Mouse (Mus musculus) liver, postnatal 0 days (tissue): ENCODE measurements at regions not wholly inside any gene's neighbourhood (a gene's known extent, or its start where the extent isn't known, plus 50 kb on each side); places are given as distances from the start of the nearest gene placed in this dataset.

Source experiments
- ATAC-seq: fragments of 200-750 bp; cut with Nextera tagmentation; 2 replicates; pipeline ENCODE4 v1.8.0; 2017; ENCODE audit warnings: mild to moderate bottlenecking, moderate library complexity
- DNase-seq: peaks from one replicate; pipeline ENCODE4 v3.0.0-alpha.2; 2016
- H3K27ac ChIP-seq: fragments of 300-500 bp; sonication (generic); 2 replicates; pipeline ENCODE4 v1.5.1; 2014; ENCODE audit warnings: antibody characterized with exemption, moderate library complexity, mild to moderate bottlenecking, low read depth
- H3K27me3 ChIP-seq: fragments of 300-500 bp; sonication (generic); 2 replicates; pipeline ENCODE4 v1.6.1; 2014; ENCODE audit warnings: low read length, control low read depth, mixed read lengths; ENCODE audit not compliant: insufficient read depth
- H3K36me3 ChIP-seq: fragments of 300-500 bp; sonication (generic); replicated peaks from 2 replicates; pipeline ENCODE4 v1.6.1; 2014; ENCODE audit warnings: mild to moderate bottlenecking, control low read depth, low read length, moderate library complexity, mixed read lengths; ENCODE audit not compliant: insufficient read depth
- H3K4me1 ChIP-seq: fragments of 300-500 bp; sonication (generic); 2 replicates; pipeline ENCODE4 v1.6.1; 2014; ENCODE audit warnings: antibody characterized with exemption, mild to moderate bottlenecking, control low read depth; ENCODE audit not compliant: insufficient read depth
- H3K4me2 ChIP-seq: fragments of 300-500 bp; sonication (generic); 2 replicates; pipeline ENCODE4 v1.6.1; 2014; ENCODE audit warnings: low read depth, mild to moderate bottlenecking, low read length, moderate library complexity, mixed read lengths
- H3K4me3 ChIP-seq: fragments of 300-500 bp; sonication (generic); 2 replicates; pipeline ENCODE4 v1.5.1; 2014; ENCODE audit warnings: low read depth, low read length
- H3K9ac ChIP-seq: fragments of 300-500 bp; sonication (generic); replicated peaks from 2 replicates; pipeline ENCODE4 v1.6.1; 2014; ENCODE audit warnings: mild to moderate bottlenecking, moderate library complexity
- H3K9me3 ChIP-seq: fragments of 300-500 bp; sonication (generic); 2 replicates; pipeline ENCODE4 v1.6.1; 2016; ENCODE audit warnings: mild to moderate bottlenecking, control low read depth, low read length, mixed read lengths
- CTCF ChIP-seq: sonication (generic); IDR thresholded peaks from 2 replicates; pipeline ENCODE4 v1.5.1; 2016; ENCODE audit warnings: antibody characterized with exemption, low read depth
- EP300 ChIP-seq: IDR thresholded peaks from 2 replicates; pipeline ENCODE4 v1.6.1; 2016; ENCODE audit warnings: antibody characterized with exemption, low read depth, mild to moderate bottlenecking
- WGBS: fragments of 180-500 bp; shearing (Covaris S2); extraction: QIAGEN DNeasy Blood & Tissue Kit; methylation state at CpG from one replicate; pipeline ENCODE4 v1.1.7; 2014; ENCODE audit not compliant: insufficient replicate concordance; 5-methylcytosine and 5-hydroxymethylcytosine counted together

DNA sequence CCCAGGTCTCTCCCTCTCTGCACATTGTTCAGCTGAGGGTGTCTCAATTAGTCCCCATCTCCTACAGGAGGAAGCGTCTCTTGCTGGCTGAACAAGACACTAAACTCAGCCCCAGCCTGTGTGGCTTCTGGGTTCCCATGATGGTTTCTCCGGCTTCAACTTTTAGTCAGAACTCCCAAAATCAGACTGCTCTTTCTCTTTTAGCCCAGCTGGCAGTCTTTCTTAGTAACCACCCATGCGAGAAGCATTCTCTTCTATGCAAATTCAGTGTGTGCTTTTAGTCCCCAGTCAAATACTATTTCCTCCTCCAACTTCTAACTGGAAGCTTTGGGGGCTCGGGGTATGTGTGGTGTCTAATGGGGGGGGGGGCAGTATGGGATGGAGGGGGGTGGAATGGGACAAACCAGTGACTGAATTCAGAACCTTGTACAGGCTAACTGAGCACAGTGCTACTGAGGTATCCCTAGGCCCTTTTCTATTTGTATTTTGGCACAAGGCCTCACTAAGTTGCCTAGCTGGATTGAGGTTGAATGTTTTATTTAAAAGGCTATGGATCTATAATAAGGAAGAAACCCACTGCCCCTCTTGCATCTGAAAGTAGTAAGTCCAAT lies 194.9 kb upstream of the Gm9833 start:
- TF ChIP-seq CTCF: no peak
- TF ChIP-seq EP300: no peak
- 0 out of 2 replicates have a peak overlapping the region, but pooled peaks have one; percentile 18 for H3K4me2 ChIP-seq
- H3K27ac ChIP-seq: 0 out of 2 replicates have a peak overlapping the region, but pooled peaks have one; percentile 16
- no peaks in the 10 kb centered on the region for H3K36me3 ChIP-seq
- no peak overlapping the region for H3K4me3 ChIP-seq
- no peaks in the 10 kb centered on the region for H3K27me3 ChIP-seq
- H3K4me1 ChIP-seq: peaks cover 3% of the 10 kb centered on the region
- no peak for DNase-seq
- H3K9me3 ChIP-seq: no peaks in the 10 kb centered on the region
- no peak overlapping the region for H3K9ac ChIP-seq
- 59% methylated on average over 4 of the region's 4 CpGs for WGBS
- no peak for ATAC-seq

DNA sequence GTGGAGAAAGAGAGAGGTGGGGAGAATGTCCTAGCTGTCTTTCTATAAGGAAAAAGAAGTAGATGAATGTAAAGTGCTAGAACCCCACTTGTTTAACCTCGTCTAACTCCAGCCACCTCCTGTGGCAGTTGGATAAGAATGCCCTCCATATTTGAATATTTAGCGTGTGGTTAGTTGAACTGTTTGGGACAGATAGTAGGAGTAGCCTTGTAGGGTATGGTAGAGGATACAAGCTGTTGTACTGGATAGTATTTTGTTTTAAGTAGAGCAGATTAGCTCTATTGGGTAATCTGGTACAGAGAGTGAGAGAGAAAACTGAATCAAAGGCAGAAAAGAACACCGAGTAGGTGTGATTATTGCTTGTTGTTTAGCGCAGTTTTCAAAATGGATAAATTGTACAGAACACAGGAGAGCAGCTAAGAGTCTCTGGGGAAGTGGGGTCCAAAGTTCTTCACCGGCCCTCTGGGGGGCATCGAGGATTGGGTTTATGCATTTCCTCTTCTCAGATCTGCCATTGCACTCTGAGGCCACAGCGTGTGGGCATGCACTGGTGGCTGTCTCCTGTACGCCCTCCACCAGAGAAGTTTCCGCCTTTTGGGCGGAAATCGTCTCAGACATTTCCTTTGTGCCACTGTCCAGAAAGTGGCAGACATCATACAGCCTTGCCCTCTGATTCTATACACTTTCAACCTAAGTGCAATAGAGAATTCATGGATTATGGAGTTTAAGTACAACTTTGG lies 192.3 kb upstream of the Gm9833 start:
- TF ChIP-seq CTCF (no peak), EP300 (peak; percentile 34; the same call in 1 of the 2 replicates)
- WGBS: 44% methylated on average over 11 of the region's 11 CpGs

DNA sequence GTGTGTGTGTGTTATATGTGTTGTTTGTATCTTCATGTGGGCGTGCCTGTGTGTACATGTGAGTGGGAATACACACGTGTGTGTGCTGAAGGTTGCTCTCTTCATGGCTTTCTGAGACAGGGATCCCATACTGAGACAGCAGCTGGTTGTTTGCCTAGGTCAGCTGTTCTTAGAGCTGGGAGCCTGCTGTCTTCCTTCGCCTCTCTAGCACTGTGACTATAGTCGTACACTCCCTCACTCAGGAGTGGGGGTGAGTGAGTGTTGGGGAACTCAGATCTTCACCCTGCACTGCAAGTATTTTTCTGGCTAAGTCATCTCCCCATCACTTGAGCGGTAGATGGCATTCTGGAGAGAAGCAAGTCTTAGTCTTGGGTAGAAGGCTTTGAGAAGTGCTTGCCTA lies 191.6 kb upstream of the Gm9833 start:
- TF ChIP-seq EP300: no peak
- no peak for TF ChIP-seq CTCF
- H3K36me3 ChIP-seq: no peaks in the 10 kb centered on the region
- ATAC-seq: no peak
- H3K4me3 ChIP-seq: no peak overlapping the region
- H3K4me1 ChIP-seq: no peaks in the 10 kb centered on the region; the same call in 1 of the 2 replicates
- no peak overlapping the region for H3K9ac ChIP-seq
- H3K4me2 ChIP-seq: no peak overlapping the region
- no peak overlapping the region for H3K27ac ChIP-seq
- WGBS: 68% methylated on average over 5 of the region's 5 CpGs
- no peaks in the 10 kb centered on the region for H3K9me3 ChIP-seq
- no peaks in the 10 kb centered on the region for H3K27me3 ChIP-seq
- DNase-seq: no peak

More for the DNA sequence above, 192.3 kb upstream of the Gm9833 start:
- DNase-seq (no peak), ATAC-seq (peak; percentile 38; the same call in 1 of the 2 replicates)
- Histone ChIP-seq H3K4me2 (no peak overlapping the region), H3K27me3 (no peaks in the 10 kb centered on the region), H3K9ac (no peak overlapping the region), H3K9me3 (no peaks in the 10 kb centered on the region), H3K4me1 (no peaks in the 10 kb centered on the region; the same call in 1 of the 2 replicates), H3K27ac (no peak overlapping the region), H3K4me3 (no peak overlapping the region), H3K36me3 (no peaks in the 10 kb centered on the region)

DNA sequence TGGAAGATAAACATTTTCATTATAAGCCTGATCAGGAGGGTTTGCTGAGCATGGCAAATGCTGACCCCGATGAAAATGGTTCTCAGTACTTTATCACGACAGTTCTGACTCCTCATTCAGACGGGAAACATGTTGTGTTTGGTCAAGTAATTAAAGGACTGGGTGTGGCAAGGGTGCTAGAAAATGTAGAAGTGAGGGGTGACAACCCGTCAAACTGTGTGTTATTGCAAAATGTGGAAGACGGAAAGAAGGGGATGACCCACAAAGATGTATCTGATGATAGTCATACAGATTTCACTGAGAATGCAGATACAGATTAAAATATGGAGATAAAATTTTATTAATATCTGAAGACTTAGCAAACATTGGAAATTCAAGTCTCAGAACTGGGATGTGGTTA lies 186.2 kb upstream of the Gm9833 start:
- Histone ChIP-seq H3K27ac (no peak overlapping the region), H3K4me3 (no peak overlapping the region), H3K4me2 (no peak overlapping the region), H3K4me1 (no peaks in the 10 kb centered on the region), H3K36me3 (no peaks in the 10 kb centered on the region), H3K9ac (no peak overlapping the region), H3K27me3 (no peaks in the 10 kb centered on the region), H3K9me3 (no peaks in the 10 kb centered on the region)
- TF ChIP-seq CTCF: no peak
- no peak for TF ChIP-seq EP300
- ATAC-seq (no peak), DNase-seq (no peak)
- 53% methylated on average over 5 of the region's 5 CpGs for WGBS

DNA sequence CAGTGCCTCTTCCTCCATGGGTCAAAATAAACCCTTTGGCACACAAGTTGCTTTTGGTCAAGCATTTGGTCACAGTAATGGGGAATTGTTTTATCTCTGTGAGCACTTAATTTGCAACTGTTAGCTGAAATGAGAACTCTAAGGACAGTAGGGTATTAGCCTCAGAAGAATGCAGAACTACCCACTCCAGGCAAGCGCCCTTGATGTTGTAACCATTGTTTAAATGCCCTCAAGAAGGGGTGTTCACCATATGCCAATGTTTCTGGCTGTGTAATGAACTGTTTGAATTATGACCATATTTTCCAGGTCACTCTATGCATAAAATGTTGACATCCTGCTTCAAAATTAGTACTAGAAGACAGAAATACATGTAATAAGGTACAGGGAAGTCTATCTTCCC lies 174.6 kb upstream of the Gm9833 start:
- H3K4me3 ChIP-seq: no peak overlapping the region
- H3K27me3 ChIP-seq: no peaks in the 10 kb centered on the region
- no peak overlapping the region for H3K4me2 ChIP-seq
- TF ChIP-seq CTCF: no peak
- TF ChIP-seq EP300: no peak
- H3K27ac ChIP-seq: no peak overlapping the region
- H3K9me3 ChIP-seq: no peaks in the 10 kb centered on the region
- no peak for DNase-seq
- H3K36me3 ChIP-seq: no peaks in the 10 kb centered on the region
- 52% methylated on average over 1 of the region's 1 CpGs for WGBS
- ATAC-seq: no peak
- no peak overlapping the region for H3K9ac ChIP-seq
- no peaks in the 10 kb centered on the region for H3K4me1 ChIP-seq

DNA sequence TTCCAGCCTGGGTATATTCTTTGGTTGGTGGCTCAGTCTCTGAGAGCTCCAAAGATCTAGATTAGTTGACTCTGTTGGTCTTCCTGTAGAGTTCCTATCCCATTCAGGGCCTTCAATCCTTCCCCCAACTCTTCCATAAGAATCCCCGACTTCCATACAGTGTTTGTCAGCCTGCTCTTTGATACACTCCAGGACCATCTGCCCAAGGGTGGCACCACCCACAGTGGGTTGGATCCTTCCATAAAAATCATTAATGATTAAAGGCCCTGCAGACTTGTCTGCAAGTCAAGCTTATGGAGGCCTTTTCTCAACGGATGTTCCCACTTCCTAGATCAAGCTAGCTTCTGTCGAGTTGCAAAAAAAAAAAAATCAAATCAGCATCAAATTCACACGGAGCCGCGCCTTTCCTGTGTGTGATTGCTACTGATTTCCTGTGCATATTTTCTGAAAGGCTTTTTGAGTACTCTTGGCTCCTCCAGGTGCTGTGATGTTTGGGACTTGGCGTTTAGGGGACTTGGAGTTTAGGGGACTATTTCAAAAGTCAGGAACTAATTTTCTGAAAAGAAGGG lies 171.3 kb upstream of the Gm9833 start:
- WGBS: 46% methylated on average over 7 of the region's 7 CpGs
- no peaks in the 10 kb centered on the region for H3K4me1 ChIP-seq

More for the DNA sequence above, 171.3 kb upstream of the Gm9833 start:
- Histone ChIP-seq H3K27ac (no peak overlapping the region), H3K4me3 (no peak overlapping the region), H3K9ac (no peak overlapping the region), H3K9me3 (no peaks in the 10 kb centered on the region), H3K27me3 (no peaks in the 10 kb centered on the region), H3K4me2 (no peak overlapping the region), H3K36me3 (no peaks in the 10 kb centered on the region)
- no peak for TF ChIP-seq EP300
- TF ChIP-seq CTCF: no peak
- DNase-seq: no peak
- ATAC-seq: no peak
